Mouse (Mus musculus): Measurements from ENCODE around the gene Vps37c.
A peak's percentile ranks its signal among the peaks of the same experiment; 100 is the strongest.

The Vps37c gene

DNA sequence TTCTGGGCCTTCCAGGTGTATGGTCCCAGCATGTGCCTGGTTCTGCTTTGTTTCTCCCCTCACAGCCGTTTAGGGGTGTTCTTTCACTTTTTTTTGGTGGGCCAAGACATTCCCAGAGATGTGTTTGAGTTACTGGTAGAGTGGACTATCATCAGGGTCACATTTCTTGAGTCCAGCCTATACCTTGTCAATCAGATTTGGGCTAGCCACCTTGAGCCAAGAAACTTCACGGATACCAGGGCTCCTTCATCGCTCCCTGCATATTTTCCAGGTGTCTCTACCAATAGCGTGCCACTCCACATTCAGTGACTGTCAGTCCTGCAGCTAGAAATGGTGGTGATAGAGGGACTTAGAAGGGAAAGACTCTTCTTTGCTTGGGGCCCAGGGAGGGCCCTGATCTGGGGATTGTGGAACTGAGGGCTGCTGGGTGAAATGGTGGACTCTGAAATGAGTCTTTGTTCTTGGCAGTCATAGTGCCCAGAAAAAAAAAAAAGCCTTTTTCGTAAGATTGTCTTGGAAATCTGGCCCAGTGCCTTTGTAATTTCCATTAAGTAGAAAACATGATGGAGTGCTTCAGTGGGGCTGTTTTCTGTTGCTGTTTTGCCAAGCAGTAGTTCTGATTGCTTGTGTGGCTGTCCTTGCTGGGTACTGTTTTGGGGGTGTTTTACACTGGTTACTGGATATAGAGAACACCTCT lies 1.1 kb downstream of the Vps37c start:
- DNase-seq: no peak

GRCm38 (mm10) chr19:10690336-10690735 lies 1.8 kb downstream of the Vps37c start:
- no peak for DNase-seq

GRCm38 (mm10) chr19:10691121-10691520 lies 2.6 kb downstream of the Vps37c start:
- DNase-seq: no peak

GRCm38 (mm10) chr19:10691660-10692059 lies 3.1 kb downstream of the Vps37c start:
- DNase-seq: no peak

DNA sequence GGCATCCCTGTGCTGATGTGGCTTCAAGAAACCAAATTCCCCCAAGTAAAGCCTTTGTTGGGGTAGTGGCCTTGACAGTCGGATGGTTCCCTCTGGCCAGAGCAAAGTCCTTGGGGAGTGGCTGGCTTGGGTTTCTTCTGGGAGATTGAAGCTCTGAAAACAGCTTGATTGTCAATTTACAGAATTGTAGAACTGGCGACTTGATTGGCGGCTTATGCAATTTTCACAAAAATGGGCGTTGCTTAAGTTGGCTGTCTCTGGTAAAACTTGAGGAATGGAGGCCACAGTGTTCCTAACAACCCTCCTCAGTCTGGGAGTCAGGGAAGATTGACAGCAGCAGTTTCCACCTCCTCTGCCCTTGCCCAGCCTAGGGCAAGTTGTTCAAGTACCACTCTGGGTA lies 3.8 kb downstream of the Vps37c start:
- no peak for DNase-seq

DNA sequence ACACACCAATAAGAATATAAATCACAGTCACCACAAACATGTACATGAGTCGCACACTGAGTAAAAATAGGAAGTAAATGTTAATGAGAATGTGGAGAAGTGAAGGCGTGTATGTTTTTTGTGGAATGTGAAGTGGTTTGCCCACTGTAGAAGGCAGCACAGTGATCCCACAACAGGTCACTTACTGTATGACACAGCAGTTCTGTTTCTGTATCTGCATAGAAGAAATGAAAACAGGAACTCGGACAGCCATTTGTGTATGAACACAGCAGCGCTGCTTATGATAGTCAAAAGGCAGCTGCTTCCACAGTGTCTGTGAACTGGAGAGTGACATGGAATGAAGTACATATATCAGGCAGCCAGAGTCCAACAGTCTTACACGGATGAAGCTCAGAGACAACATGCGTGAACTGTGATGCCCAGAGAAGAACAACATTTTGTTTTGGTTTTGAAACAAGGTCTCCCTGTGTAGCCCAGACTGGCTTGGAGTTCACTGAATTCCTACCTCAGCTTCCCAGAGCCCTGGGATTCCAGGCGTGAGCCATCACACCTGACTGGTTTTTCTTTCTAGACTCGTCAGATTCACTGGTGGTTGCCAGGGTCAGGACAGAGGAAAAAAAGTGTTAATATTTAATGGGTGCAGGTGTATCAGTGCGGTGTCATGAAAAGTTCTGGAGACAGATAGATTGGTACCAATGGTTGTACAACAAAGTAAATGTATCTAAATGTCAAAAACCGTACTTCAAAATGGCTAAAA lies 5.6 kb downstream of the Vps37c start:
- DNase-seq: no peak

GRCm38 (mm10) chr19:10695801-10696200 lies 7.3 kb downstream of the Vps37c start:
- no peak for DNase-seq

GRCm38 (mm10) chr19:10698131-10698991 lies 9.8 kb downstream of the Vps37c start:
- DNase-seq: no peak

DNA sequence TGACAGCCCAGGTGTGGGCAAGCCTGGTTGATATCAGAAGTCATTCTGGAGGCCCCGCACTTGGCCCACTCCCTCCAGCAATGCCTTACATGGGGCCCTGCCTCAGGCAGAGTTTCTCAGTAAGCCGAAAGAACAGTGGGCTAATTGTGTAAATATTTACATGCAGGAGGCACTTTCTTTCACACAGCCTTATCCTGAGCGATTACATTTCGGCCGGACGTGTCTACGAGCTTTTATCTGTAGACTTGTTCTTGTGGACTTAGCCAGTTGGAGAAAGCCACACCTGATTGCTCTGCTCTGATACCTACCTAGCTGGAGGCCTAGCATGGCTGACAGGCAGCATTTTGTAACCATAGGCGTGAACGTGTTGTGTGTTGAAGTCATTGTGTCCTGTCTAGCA lies 11.3 kb downstream of the Vps37c start:
- DNase-seq: no peak

- DNase-seq: no peak
Observed at GRCm38 (mm10) chr19:10701013-10701726, 12.6 kb downstream of the Vps37c start.

DNA sequence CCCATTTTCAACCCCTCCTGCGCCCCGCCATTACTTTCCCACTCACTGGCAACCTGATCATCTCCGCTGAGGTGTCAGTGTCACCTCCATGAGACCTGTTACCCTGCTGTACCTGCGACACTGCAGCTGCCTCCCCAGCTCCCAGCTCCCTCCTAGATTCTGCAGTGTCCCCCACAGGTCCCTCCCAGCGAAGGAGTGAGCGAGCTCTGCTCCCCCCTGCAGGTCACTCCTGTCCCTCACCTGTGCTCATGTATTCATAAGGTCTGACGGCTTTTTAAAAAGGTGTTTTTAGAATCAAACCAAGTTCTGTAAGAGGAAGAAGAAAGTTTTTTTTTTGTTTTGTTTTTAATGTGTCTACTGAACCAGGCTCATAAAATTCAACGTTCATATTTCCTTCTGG lies 13.6 kb downstream of the Vps37c start:
- DNase-seq: no peak

- DNase-seq: no peak
Observed at GRCm38 (mm10) chr19:10703470-10703869, 14.9 kb downstream of the Vps37c start.

DNA sequence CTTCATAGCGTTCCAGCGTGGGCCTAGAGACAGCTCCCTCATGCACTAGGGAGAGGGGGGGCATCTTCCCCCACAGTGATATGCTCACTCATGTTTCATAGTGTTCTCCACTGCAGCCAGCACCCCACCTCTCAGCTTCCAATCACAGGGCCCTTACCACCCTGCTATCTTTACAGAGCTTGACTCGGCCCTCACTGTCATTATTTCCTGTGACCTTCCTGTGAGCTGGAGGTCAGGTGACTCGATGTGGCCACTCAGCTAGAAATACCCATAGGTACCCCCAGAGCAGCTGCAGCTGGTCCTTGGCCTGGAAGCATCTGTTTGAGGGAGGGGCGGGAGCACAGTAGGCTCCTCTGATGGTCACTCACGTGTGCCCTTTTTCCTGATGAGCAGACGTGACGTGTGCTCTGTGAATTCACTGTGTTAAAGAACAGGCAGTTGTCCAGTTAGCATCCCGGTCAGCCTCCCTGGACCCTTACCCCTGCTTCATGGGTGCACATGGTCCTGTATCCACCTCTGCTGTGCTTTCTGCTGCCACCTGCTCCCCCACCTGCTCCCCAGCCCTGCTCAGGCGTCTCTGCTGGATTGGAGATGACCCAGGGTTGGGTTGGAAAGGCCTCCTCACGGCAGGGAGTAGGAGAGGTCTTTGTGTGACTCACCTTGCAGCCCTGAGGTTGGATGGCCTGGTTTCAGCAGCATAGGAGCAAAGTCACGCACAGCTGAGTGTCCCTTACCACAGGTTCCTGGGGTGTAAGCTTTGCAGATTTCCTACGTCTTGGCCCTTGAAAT lies 18.7 kb downstream of the Vps37c start:
- DNase-seq: no peak

DNA sequence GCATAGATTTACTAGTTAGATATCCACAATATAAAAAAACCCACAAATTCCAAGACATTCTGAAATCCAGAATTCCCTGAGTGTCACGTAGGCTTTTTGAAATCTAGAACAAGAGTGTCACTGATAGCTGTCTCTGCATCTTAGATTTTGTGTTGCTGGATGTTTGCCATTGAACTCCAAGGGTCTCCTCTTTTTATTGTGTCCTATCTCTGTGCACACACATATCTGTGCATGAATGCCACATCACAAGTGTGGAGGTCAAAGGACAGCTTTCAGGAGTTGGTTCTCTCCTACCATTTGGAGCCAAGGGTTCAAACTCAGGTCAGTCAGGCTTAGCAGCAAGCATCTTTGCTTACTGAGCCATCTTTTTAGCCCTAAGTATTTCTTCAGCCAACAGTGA lies 19.3 kb downstream of the Vps37c start:
- DNase-seq: no peak

DNA sequence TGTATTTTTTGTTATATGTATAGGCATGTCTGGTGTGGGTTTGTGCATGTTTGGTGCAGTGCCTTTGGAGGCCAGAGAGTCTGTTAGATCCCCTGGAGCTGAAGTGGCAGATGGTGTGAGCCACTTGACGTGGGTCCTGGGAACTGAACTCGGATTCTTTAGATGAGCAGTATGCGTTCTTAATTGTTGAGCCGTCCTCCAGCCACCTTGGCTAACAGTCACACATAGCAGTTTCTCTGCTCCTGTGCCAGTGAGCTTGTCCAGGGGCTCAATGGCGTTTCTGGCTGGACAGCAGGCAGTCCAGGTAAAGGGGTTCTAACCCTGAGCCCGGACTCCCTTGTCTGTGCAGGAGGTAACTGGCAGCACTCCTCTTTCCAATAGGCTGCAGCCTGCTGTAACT lies 20.4 kb downstream of the Vps37c start:
- DNase-seq: no peak

- peak; percentile 93 for DNase-seq
Observed at GRCm38 (mm10) chr19:10709360-10710087, 21.0 kb downstream of the Vps37c start.

- DNase-seq: peak; percentile 82
Observed at GRCm38 (mm10) chr19:10710088-10710511, 21.6 kb downstream of the Vps37c start.

GRCm38 (mm10) chr19:10710751-10711150 lies 22.2 kb downstream of the Vps37c start:
- DNase-seq: no peak

DNA sequence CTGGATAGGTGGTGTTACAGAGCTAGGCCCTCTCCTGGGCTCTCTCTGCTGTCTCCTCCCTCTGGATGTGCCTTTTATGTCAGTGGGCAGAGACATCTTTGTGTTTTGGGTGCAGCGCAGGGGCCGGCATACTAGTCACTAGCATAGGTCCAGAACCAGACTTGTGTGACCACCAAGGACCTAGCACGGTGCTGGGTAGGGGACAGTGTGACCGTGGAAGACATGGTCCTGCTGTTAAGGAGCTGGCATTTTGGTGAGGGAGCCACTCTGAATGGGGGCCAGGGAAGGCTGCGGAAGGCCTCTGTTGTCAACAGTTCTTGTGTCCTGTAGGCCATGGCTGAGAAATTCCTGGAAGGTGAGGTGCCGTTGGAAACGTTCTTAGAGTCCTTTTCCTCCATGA lies 23.7 kb downstream of the Vps37c start:
- DNase-seq: no peak

- no peak for DNase-seq
Observed at GRCm38 (mm10) chr19:10712646-10713045, 24.1 kb downstream of the Vps37c start.

GRCm38 (mm10) chr19:10713551-10713950 lies 25.0 kb downstream of the Vps37c start:
- no peak for DNase-seq

Data from thymus, postnatal 4 days (tissue).